Mouse (Mus musculus): ENCODE results near the gene Fos.

- TF ChIP-seq POLR2A (IDR thresholded peaks at IDR 0.05; ENCODE audit: borderline replicate concordance, low read depth, low read length) (no peak), CTCF (IDR thresholded peaks at IDR 0.05; ENCODE audit: low read depth, low read length) (no peak)
Observed at GRCm38 (mm10) chr12:85433850-85434249, 39.8 kb upstream of the Fos start.

Measured in bone marrow macrophage, adult 2 months (primary cell).